Mouse (Mus musculus): ENCODE data around the gene Cep112.

- TF ChIP-seq CTCF (IDR thresholded peaks at IDR 0.05; ENCODE audit: control insufficient read depth, insufficient read depth, low read length): no peak
- TF ChIP-seq POLR2A (IDR thresholded peaks at IDR 0.05; ENCODE audit: borderline replicate concordance, control insufficient read depth, low read depth, low read length): no peak
Measured at GRCm38 (mm10) chr11:108427191-108427590, 2.2 kb downstream of the Cep112 start.

All from bone marrow, adult 2 months (tissue).